ENCODE assay signal across 20 mouse cellular contexts in the genomic region with DNA sequence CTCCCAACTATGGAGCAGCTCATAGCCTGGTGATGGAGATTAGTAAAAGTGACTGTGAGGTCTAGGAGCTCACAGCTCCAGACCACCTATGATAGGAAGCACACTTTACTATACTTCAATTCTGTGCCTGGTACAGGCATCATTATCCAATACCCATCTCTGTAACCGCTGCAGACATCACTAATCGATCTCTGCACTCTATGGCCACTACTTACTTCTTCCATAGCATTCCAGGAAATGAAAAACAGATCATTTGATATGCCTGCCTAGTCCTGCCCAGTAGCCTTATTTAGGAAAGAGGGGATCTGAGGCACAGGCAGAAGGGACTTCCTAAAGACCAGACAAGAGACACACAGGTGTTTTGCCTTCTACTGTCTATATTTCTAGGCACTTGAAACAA. TPM values are rescaled to one million over a fixed set of nuclear protein-coding genes. Genes with fewer than 3 reads are reported as not detected.
DNase-seq lines count a peak whose midpoint lies in the region; ATAC-seq lines count a peak whose summit lies in the region.
"Had no signal": no experiment of that assay in that cellular context is flagged by ENCODE, and none has a peak within 500 bp of the region (broad histone marks: within the 10 kb centered on the region; RNA-seq: fewer than 3 reads in every experiment).

No protein-coding gene starts in this region.

- ATAC-seq in heart, embryonic 12.5 days (ENCODE audit: insufficient number of reproducible peaks, low FRiP score): no peak
- ATAC-seq in midbrain, embryonic 11.5 days (ENCODE audit: low FRiP score): no peak
- no peak for ATAC-seq in neural tube, embryonic 12.5 days (ENCODE audit: low FRiP score, low read depth)
- ATAC-seq: hindbrain, postnatal 0 days; liver, embryonic 12.5 days; lung, postnatal 0 days; Patski had no signal

- intact Hi-C loops in heart, postnatal 36 days (cut with DNase I): no loop called here

- no peaks in the 10 kb centered on the region for H3K36me3 ChIP-seq in heart, embryonic 12.5 days
- H3K36me3 ChIP-seq in midbrain, embryonic 10.5 days: peaks cover 59% of the 10 kb centered on the region
- peaks cover 2% of the 10 kb centered on the region; the same call in 1 of the 2 replicates for H3K36me3 ChIP-seq in midbrain, embryonic 11.5 days (ENCODE audit: control insufficient read depth, insufficient read depth, low read length)
- peaks cover 13% of the 10 kb centered on the region for H3K36me3 ChIP-seq in neural tube, embryonic 12.5 days
- H3K36me3 ChIP-seq: liver, embryonic 12.5 days had no signal

- 82% methylated on average over 2 of the region's 2 CpGs for WGBS in heart, embryonic 12.5 days
- WGBS in midbrain, embryonic 10.5 days: 83% methylated on average over 2 of the region's 2 CpGs
- WGBS in midbrain, embryonic 11.5 days: 89% methylated on average over 2 of the region's 2 CpGs
- 89% methylated on average over 2 of the region's 2 CpGs for WGBS in neural tube, embryonic 12.5 days

- H3K9me3 ChIP-seq in heart, embryonic 12.5 days (replicated peaks): no peaks in the 10 kb centered on the region
- H3K9me3 ChIP-seq in midbrain, embryonic 10.5 days (replicated peaks): no peaks in the 10 kb centered on the region
- H3K9me3 ChIP-seq in midbrain, embryonic 11.5 days (ENCODE audit: control insufficient read depth, low read length): no peaks in the 10 kb centered on the region
- no peaks in the 10 kb centered on the region for H3K9me3 ChIP-seq in neural tube, embryonic 12.5 days
- H3K9me3 ChIP-seq: heart, embryonic 10.5 days; liver, embryonic 12.5 days had no signal

- no peak overlapping the region for H3K4me3 ChIP-seq in heart, embryonic 12.5 days
- peak overlapping the region; percentile 19; the same call in 1 of the 2 replicates for H3K4me3 ChIP-seq in midbrain, embryonic 10.5 days
- H3K4me3 ChIP-seq in midbrain, embryonic 11.5 days (ENCODE audit: low read depth, low read length): no peak overlapping the region
- no peak overlapping the region for H3K4me3 ChIP-seq in neural tube, embryonic 12.5 days
- H3K4me3 ChIP-seq: liver, embryonic 12.5 days; megakaryocyte, embryonic 14.5 days had no signal

- H3K9ac ChIP-seq in heart, embryonic 12.5 days: no peak overlapping the region
- no peak overlapping the region for H3K9ac ChIP-seq in midbrain, embryonic 11.5 days (ENCODE audit: low read length)
- no peak overlapping the region for H3K9ac ChIP-seq in neural tube, embryonic 12.5 days
- H3K9ac ChIP-seq: liver, embryonic 12.5 days had no signal

- H3K27me3 ChIP-seq in heart, embryonic 12.5 days (replicated peaks): 0 out of 2 replicates have a peak, but pooled peaks cover 4% of the 10 kb centered on the region
- no peaks in the 10 kb centered on the region for H3K27me3 ChIP-seq in midbrain, embryonic 10.5 days (ENCODE audit: low read depth, poor library complexity, severe bottlenecking)
- no peaks in the 10 kb centered on the region for H3K27me3 ChIP-seq in midbrain, embryonic 11.5 days (ENCODE audit: control insufficient read depth, insufficient read depth, low read length)
- no peaks in the 10 kb centered on the region for H3K27me3 ChIP-seq in neural tube, embryonic 12.5 days (replicated peaks)
- H3K27me3 ChIP-seq: Patski had no signal

- H3K27ac ChIP-seq in heart, embryonic 12.5 days (ENCODE audit: poor library complexity, severe bottlenecking): no peak overlapping the region
- peak overlapping the region; percentile 79 for H3K27ac ChIP-seq in midbrain, embryonic 10.5 days (replicated peaks)
- no peak overlapping the region for H3K27ac ChIP-seq in midbrain, embryonic 11.5 days (ENCODE audit: low read depth, low read length)
- H3K27ac ChIP-seq in neural tube, embryonic 12.5 days: peak overlapping the region; percentile 1; the same call in 1 of the 2 replicates
- H3K27ac ChIP-seq: hindbrain, postnatal 0 days; liver, embryonic 12.5 days had no signal

- H3K4me2 ChIP-seq in heart, embryonic 12.5 days: peak overlapping the region; percentile 45
- H3K4me2 ChIP-seq in midbrain, embryonic 11.5 days: no peak overlapping the region
- H3K4me2 ChIP-seq in neural tube, embryonic 12.5 days (replicated peaks): no peak overlapping the region
- H3K4me2 ChIP-seq: liver, embryonic 12.5 days had no signal

- no peak for DNase-seq in heart, postnatal 36 days
- DNase-seq in midbrain, embryonic 10.5 days (ENCODE audit: low spot score): no peak
- DNase-seq in midbrain, embryonic 11.5 days (ENCODE audit: low spot score, missing footprints): no peak
- DNase-seq in R1 (ENCODE audit: low read depth, low spot score): peak; percentile 49
- no peak for DNase-seq in thymus, postnatal 14 days
- DNase-seq in kidney, postnatal 10 days: no peak
- DNase-seq: cerebellum, postnatal 10 days; gastrocnemius, postnatal 36 days; kidney, adult 8-10 months; right cerebral cortex, adult 18-20 months; thymus, adult 18-20 months had no signal

- peaks cover 25% of the 10 kb centered on the region for H3K4me1 ChIP-seq in heart, embryonic 12.5 days (replicated peaks)
- H3K4me1 ChIP-seq in midbrain, embryonic 10.5 days: peaks cover 99% of the 10 kb centered on the region
- peaks cover 55% of the 10 kb centered on the region for H3K4me1 ChIP-seq in midbrain, embryonic 11.5 days (ENCODE audit: control insufficient read depth, insufficient read depth, low read length)
- peaks cover 81% of the 10 kb centered on the region for H3K4me1 ChIP-seq in neural tube, embryonic 12.5 days

RNA-seq across cellular contexts. Expression of a gene that starts 59.9 kb away (rescaled TPM):
- 1.5 and 2.1 TPM in 2 replicates for polyA plus RNA-seq in heart, embryonic 12.5 days (2016; fragmentation: Nextera tagmentation; extraction: Ambion mirVana)
- total RNA-seq in heart, postnatal 36 days (2021): under 1 TPM; 0.16 to 0.39 TPM
- 15.6 and 20.9 TPM in 2 replicates for polyA plus RNA-seq in midbrain, embryonic 10.5 days (2016; fragmentation: Nextera tagmentation; extraction: Ambion mirVana)
- 28.8 and 33.7 TPM in 2 replicates for polyA plus RNA-seq in midbrain, embryonic 11.5 days (2014; fragmentation: Nextera tagmentation; extraction: Ambion mirVana)
- 22.0 and 30.3 TPM in 2 replicates for polyA plus RNA-seq in neural tube, embryonic 12.5 days (2016; fragmentation: Nextera tagmentation; extraction: Ambion mirVana)
- total RNA-seq: monocyte, adult 5-6 weeks had no signal

Comparison
In these comparisons a context has a peak if more than half of its experiments do, and no peak if none do; other contexts are left out.
1. H3K27ac ChIP-seq: peak in midbrain, embryonic 10.5 days (single experiment) and neural tube, embryonic 12.5 days (single experiment); none in heart, embryonic 12.5 days (single experiment) and midbrain, embryonic 11.5 days (single experiment).